Mouse (Mus musculus) retina, embryonic 14.5 days (tissue): Measurements from ENCODE around the gene Gm49388.

Experiments used
- DNase-seq: peaks from one replicate; pipeline ENCODE4 v3.0.0-alpha.2; 2015; ENCODE audit warnings: low spot score

Gene Gm49388

GRCm38 (mm10) chr7:127785308-127785707 is at the start of gene Gm49388:
Gene Gm49388, plus strand, starts transcription at chr7:127785608.
- no peak for DNase-seq

- DNase-seq: peak; percentile 85
These were observed 40.9 kb upstream of the Gm49388 start, which contains the start of gene Fbxl19 for GRCm38 (mm10) chr7:127744366-127745045. Gene Fbxl19, plus strand, starts transcription at chr7:127744543.

- DNase-seq: peak; percentile 97
These were observed 40.2 kb upstream of the Gm49388 start for GRCm38 (mm10) chr7:127745251-127745651.

- DNase-seq: peak; percentile 97
These were observed 39.5 kb upstream of the Gm49388 start for GRCm38 (mm10) chr7:127745652-127746493.

GRCm38 (mm10) chr7:127746494-127747491 is 38.6 kb upstream of the Gm49388 start:
- DNase-seq: peak; percentile 65

GRCm38 (mm10) chr7:127747559-127748234 is 37.7 kb upstream of the Gm49388 start:
- no peak for DNase-seq

- no peak for DNase-seq
These were observed 37.2 kb upstream of the Gm49388 start for GRCm38 (mm10) chr7:127748235-127748560.

- no peak for DNase-seq
These were observed 35.0 kb upstream of the Gm49388 start for GRCm38 (mm10) chr7:127750131-127751127.

- DNase-seq: no peak
These were observed 33.8 kb upstream of the Gm49388 start for GRCm38 (mm10) chr7:127751619-127752018.

- no peak for DNase-seq
These were observed 33.3 kb upstream of the Gm49388 start for GRCm38 (mm10) chr7:127752069-127752468.

- DNase-seq: no peak
These were observed 32.2 kb upstream of the Gm49388 start for GRCm38 (mm10) chr7:127753158-127753557.

- no peak for DNase-seq
These were observed 31.7 kb upstream of the Gm49388 start for GRCm38 (mm10) chr7:127753741-127754140.

- no peak for DNase-seq
These were observed 25.7 kb upstream of the Gm49388 start for GRCm38 (mm10) chr7:127759716-127760115.

GRCm38 (mm10) chr7:127760478-127760877 is 24.9 kb upstream of the Gm49388 start:
- no peak for DNase-seq

GRCm38 (mm10) chr7:127761026-127761425 is 24.4 kb upstream of the Gm49388 start:
- peak; percentile 85 for DNase-seq

- DNase-seq: no peak
These were observed 21.8 kb upstream of the Gm49388 start for GRCm38 (mm10) chr7:127763642-127764041.

- DNase-seq: no peak
These were observed 19.7 kb upstream of the Gm49388 start for GRCm38 (mm10) chr7:127765756-127766155.

- DNase-seq: no peak
These were observed 18.4 kb upstream of the Gm49388 start for GRCm38 (mm10) chr7:127766851-127767609.

- no peak for DNase-seq
These were observed 17.6 kb upstream of the Gm49388 start for GRCm38 (mm10) chr7:127767671-127768345.
